In the genomic region with DNA sequence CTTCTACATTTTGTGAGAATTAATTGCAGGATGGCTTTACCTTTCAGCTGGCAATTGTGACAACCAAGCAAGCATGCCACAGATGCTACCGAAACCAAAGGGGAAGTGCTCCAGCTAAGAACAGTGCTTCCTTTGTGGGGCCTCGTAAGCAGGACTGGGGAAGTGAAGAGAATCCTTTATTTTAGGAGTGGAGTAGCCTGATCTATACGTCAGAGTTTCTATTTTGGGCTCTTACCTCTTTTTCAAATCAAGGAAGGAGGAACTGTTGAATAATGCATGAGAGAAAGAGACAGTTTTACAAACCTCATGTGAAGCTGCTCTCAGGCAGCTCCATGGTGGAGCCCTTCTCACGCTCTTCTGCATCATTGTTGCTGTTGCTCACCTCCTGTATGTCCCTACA, we compare ENCODE assay signal across 13 mouse cellular contexts.
DNase-seq lines count a peak whose midpoint lies in the region; ATAC-seq and TF ChIP-seq lines count a peak whose summit lies in the region.
"Had no signal": no experiment of that assay in that cellular context is flagged by ENCODE, and none has a peak within 500 bp of the region (broad histone marks: within the 10 kb centered on the region; RNA-seq: fewer than 3 reads in every experiment).

No protein-coding gene starts in this region.

- no peak overlapping the region for H3K4me3 ChIP-seq in hindbrain, embryonic 14.5 days (replicated peaks; ENCODE audit: low read length)
- no peak overlapping the region for H3K4me3 ChIP-seq in neural tube, embryonic 13.5 days
- H3K4me3 ChIP-seq: embryonic facial prominence, embryonic 15.5 days; limb, embryonic 15.5 days had no signal

- intact Hi-C loops in left cerebral cortex, postnatal 4 days (cut with DNase I): no loop called here

- no peaks in the 10 kb centered on the region for H3K27me3 ChIP-seq in hindbrain, embryonic 14.5 days (ENCODE audit: control insufficient read depth, insufficient read depth, low read length)
- H3K27me3 ChIP-seq in neural tube, embryonic 13.5 days: no peaks in the 10 kb centered on the region
- H3K27me3 ChIP-seq: embryonic facial prominence, embryonic 15.5 days; limb, embryonic 15.5 days had no signal

- WGBS in hindbrain, embryonic 14.5 days: 46% methylated on average over 4 of the region's 4 CpGs
- WGBS in neural tube, embryonic 13.5 days: 33% methylated on average over 4 of the region's 4 CpGs

- ATAC-seq in hindbrain, embryonic 14.5 days (ENCODE audit: low FRiP score): no peak
- ATAC-seq in neural tube, embryonic 13.5 days (ENCODE audit: low read depth): no peak
- ATAC-seq: activated CD4-positive, CD25-positive, alpha-beta regulatory T cell, adult 4 months had no signal

- H3K36me3 ChIP-seq in hindbrain, embryonic 14.5 days (replicated peaks; ENCODE audit: control insufficient read depth, insufficient read depth): no peaks in the 10 kb centered on the region
- H3K36me3 ChIP-seq in neural tube, embryonic 13.5 days: no peaks in the 10 kb centered on the region
- H3K36me3 ChIP-seq: embryonic facial prominence, embryonic 15.5 days; limb, embryonic 15.5 days had no signal

- no peak overlapping the region for H3K9ac ChIP-seq in hindbrain, embryonic 14.5 days
- no peak overlapping the region for H3K9ac ChIP-seq in neural tube, embryonic 13.5 days
- H3K9ac ChIP-seq: embryonic facial prominence, embryonic 15.5 days; limb, embryonic 15.5 days had no signal

- peak; percentile 28 for DNase-seq in left cerebral cortex, adult 11 months (ENCODE audit: low spot score)
- no peak for DNase-seq in left cerebral cortex, postnatal 4 days
- peak; percentile 67 for DNase-seq in brain, embryonic 14.5 days (ENCODE audit: low read depth)
- DNase-seq in hindbrain, embryonic 14.5 days (ENCODE audit: low spot score): no peak
- DNase-seq in kidney, adult 18-20 months: no peak
- DNase-seq in cerebellum, postnatal 14 days: no peak
- DNase-seq in spleen, adult 18-20 months: no peak
- DNase-seq: gastrocnemius, postnatal 36 days; lung, postnatal 4 days had no signal

- no peak for TF ChIP-seq POLR2A in brain, embryonic 14.5 days (IDR thresholded peaks at IDR 0.05; ENCODE audit: borderline replicate concordance, extremely low read depth, insufficient read depth, insufficient read length, poor library complexity, severe bottlenecking)

- peaks cover 17% of the 10 kb centered on the region for H3K4me1 ChIP-seq in hindbrain, embryonic 14.5 days (replicated peaks; ENCODE audit: control insufficient read depth, insufficient read depth, low read length)
- peaks cover 26% of the 10 kb centered on the region for H3K4me1 ChIP-seq in neural tube, embryonic 13.5 days (replicated peaks)

- TF ChIP-seq CTCF in brain, embryonic 14.5 days (IDR thresholded peaks at IDR 0.05; ENCODE audit: borderline replicate concordance, extremely low read depth, insufficient read depth, insufficient read length): no peak

- no peaks in the 10 kb centered on the region for H3K9me3 ChIP-seq in hindbrain, embryonic 14.5 days (ENCODE audit: control insufficient read depth, low read length)
- H3K9me3 ChIP-seq in neural tube, embryonic 13.5 days: no peaks in the 10 kb centered on the region
- H3K9me3 ChIP-seq: embryonic facial prominence, embryonic 15.5 days; limb, embryonic 15.5 days had no signal

- H3K4me2 ChIP-seq in hindbrain, embryonic 14.5 days (replicated peaks): no peak overlapping the region
- H3K4me2 ChIP-seq in neural tube, embryonic 13.5 days: no peak overlapping the region
- H3K4me2 ChIP-seq: embryonic facial prominence, embryonic 15.5 days; limb, embryonic 15.5 days had no signal

- 0 out of 2 replicates have a peak overlapping the region, but pooled peaks have one; percentile 20 for H3K27ac ChIP-seq in hindbrain, embryonic 14.5 days
- H3K27ac ChIP-seq in neural tube, embryonic 13.5 days (replicated peaks): peak overlapping the region; percentile 52
- H3K27ac ChIP-seq: embryonic facial prominence, embryonic 15.5 days; limb, embryonic 15.5 days had no signal

Comparison
In these comparisons a context has a peak if more than half of its experiments do, and no peak if none do; other contexts are left out.
1. DNase-seq: peak in left cerebral cortex, adult 11 months (single experiment) and brain, embryonic 14.5 days (single experiment); none in left cerebral cortex, postnatal 4 days (single experiment), hindbrain, embryonic 14.5 days (single experiment), kidney, adult 18-20 months (single experiment), cerebellum, postnatal 14 days (0 of 2) and spleen, adult 18-20 months (0 of 2).